Mouse (Mus musculus) megakaryocyte, embryonic 14.5 days (primary cell): Measurements from ENCODE around the gene Gabrr2.

Source experiments
- FLI1 ChIP-seq: IDR thresholded peaks from 2 replicates; pipeline ENCODE4 v1.6.1; 2012; ENCODE audit warnings: low read length, inconsistent platforms, mixed read lengths
- GATA1 ChIP-seq: IDR thresholded peaks from 3 replicates; pipeline ENCODE4 v1.6.1; 2012; ENCODE audit warnings: mixed read lengths, low read length, inconsistent platforms, borderline replicate concordance

DNA sequence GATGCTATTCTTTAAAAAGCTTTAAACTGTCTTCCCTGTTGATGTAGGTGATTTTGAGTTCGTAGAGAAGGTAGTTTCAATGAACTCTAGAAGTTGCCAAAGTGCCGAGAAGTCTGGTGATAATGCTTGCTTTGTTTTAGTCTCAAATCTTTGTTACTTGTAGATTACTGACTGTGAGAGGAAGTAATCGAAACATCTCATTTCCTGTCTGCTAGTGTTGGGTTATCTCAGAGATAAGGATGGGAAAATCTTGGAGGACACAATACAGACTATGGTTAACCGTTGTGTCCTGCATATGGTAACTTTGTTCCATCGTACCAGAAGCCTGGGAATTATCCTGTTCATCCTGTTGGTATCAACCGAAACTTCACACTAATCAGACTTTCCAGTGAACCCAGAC is 29.3 kb upstream of the Gabrr2 start:
- TF ChIP-seq GATA1 (no peak), FLI1 (no peak)
